Mouse (Mus musculus) left cerebral cortex, adult 2 months (tissue): ENCODE measurements around the gene Filip1l. TPM values are rescaled to one million over a fixed set of nuclear protein-coding genes. Genes with fewer than 3 reads are reported as not detected.

ENCODE experiments used
- DNase-seq, 2 experiments: peaks; one replicate each; pipeline ENCODE4 v3.0.0; 2021 to 2022; ENCODE audit warnings: low spot score in 2 of 2, mixed read lengths in 1 of 2; ENCODE audit errors: extremely low spot score in 1 of 2
- H3K27ac ChIP-seq: fragments of 200-600 bp; 2 replicates; pipeline ENCODE4 v1.8.1; 2022
- H3K4me3 ChIP-seq: fragments of 200-600 bp; 2 replicates; pipeline ENCODE4 v1.8.1; 2022
- CTCF ChIP-seq: fragments of 200-600 bp; IDR thresholded peaks from 2 replicates; pipeline ENCODE4 v1.8.1; 2022; ENCODE audit warnings: antibody characterized with exemption, mild to moderate bottlenecking, moderate library complexity
- intact Hi-C: fragments of 180-260 bp; cut with DNase I; formaldehyde crosslinking; loops from one replicate; pipeline ENCODE4 v1.15.1; 2025
- total RNA-seq, 2 experiments: library from RNA; stranded (reverse); gene quantifications; 2 replicates each; pipeline ENCODE4 v1.2.3; 2021

Filip1l gene
- total RNA-seq, 2 experiments from 2014 or later, result 3.0 to 3.7 TPM

DNA sequence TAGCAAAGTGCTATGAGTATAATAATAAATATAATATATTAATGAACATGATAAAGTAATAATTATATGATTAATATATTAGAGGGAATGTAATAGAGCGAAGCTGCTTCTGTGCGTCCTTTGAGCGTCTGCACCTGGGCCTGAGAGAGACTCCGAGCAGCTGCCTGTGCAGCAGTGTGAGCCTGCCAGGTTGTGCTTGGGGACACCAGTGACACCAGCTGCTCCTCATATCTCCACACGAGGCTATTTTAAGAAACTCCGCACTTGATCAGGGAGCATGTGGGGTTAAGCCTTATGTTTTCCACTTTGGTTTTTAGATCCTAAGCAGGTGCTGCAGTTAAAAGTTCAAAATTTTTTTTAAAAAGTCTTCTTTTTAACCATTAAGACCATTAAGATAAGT, 4.1 kb downstream of the Filip1l start:
- DNase-seq, result no peak
- no peak overlapping the region for H3K27ac ChIP-seq
- intact Hi-C loops, result no loop called here
- TF ChIP-seq CTCF, result no peak
- H3K4me3 ChIP-seq, result no peak overlapping the region

DNA sequence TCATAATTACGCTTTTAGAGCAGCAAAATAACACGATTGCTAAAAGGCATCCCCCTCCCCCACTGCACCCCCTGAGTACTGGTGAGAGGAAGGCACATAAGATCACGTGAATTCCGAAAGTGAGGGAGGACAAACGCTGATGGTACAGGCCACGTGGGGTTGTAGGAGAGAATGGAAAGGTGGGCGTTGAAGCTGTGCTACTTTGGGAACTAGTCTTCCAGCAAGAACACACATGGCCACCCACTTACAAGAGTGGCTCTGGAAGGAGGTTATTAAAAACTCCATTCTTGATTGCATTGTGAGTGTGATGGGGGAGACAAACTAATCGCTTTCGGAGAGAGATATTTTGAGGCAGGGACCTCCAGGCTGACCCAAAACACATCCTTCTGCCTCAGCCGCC, 6.4 kb downstream of the Filip1l start:
- 0 out of 2 replicates have a peak overlapping the region, but pooled peaks have one; percentile 7 for H3K27ac ChIP-seq
- peak; percentile 32 to 38 for DNase-seq
- no peak overlapping the region for H3K4me3 ChIP-seq
- intact Hi-C loops, result loop anchor here (1.0 kb wide), 1 partner anchor 31 kb away; no protein-coding TSS in a partner anchor
- TF ChIP-seq CTCF, result no peak

DNA sequence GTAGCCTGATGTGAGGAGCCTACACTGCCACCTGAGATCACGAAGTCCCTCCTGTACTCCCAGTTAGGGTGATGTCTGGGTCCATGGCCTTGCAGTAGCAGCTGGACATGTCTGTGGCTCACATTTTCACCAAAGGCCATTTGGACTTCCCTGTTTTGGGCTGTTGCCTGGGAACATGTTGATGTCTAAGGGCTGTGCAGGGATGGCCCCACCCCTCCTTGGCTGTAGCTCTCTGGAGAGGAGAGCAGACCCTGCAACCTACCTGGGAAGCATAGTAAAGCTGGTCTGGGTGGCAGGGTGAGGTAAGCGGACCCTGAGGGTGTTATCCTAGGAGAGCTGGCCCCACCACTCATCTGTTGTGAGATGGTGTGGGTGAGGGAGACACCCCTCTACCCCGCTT, 7.9 kb downstream of the Filip1l start:
- TF ChIP-seq CTCF, result no peak
- H3K4me3 ChIP-seq, result no peak overlapping the region
- DNase-seq, result no peak
- no peak overlapping the region for H3K27ac ChIP-seq
- intact Hi-C loops, result no loop called here

DNA sequence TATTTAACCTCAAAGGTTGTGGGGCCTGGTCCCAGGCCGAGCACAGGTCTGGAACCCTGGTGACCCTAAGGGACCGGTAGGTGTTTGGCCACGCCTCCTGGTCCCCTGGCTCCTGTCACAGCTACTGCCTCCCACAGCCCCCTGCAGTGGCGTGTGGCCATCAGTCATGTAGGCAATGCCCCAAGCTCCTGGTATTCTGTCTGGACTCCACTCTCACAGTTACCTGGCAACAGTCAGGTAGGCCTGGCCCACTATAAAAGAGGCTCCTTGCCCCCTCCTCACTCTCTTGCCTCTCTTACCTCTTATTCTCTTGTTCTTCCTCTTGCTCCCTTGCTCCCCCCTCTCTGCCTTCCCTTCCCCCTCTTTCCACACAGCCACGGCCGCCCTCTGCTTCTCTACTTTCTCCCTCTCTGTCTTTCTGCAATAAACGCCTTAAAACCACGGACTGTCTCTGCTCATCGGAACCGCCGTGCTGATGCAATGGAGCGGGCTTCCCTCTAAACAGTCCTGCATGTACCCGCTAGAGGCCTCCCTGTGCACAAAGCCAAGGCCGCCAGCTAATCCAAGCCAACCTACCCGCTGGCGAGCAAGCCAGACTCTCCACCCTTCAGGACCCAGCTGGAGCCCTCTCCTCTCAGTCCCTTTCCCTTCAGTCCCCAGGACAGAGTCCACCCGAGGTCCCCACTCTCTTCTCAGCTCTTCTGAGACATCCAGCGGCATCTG, 9.9 kb downstream of the Filip1l start:
- DNase-seq, result peak; percentile 40 to 48
- Histone ChIP-seq H3K4me3 (no peak overlapping the region), H3K27ac (peak overlapping the region; percentile 26; the same call in 1 of the 2 replicates)
- TF ChIP-seq CTCF, result peak; percentile 60
- intact Hi-C loops, result no loop called here

DNA sequence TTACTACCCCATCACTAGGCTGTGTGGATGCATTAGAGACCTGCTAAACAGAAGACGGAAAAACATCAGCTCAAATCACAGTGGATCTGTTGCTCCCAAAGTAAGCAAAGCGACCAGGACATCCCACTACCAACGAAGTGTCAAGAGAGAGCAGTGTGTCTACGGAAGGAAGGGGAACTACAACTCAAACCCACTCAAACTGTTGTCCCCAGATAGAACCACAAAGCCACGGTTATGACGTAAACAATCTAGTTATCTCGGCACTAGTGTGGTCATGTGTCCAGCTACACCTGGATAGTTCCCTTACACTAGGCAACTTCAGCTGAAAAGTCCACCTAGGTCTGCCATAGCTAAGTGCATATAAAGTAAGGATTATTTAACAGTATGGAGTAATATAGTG, 11.6 kb downstream of the Filip1l start:
- Histone ChIP-seq H3K4me3 (no peak overlapping the region), H3K27ac (no peak overlapping the region)
- DNase-seq, result no peak
- no peak for TF ChIP-seq CTCF
- intact Hi-C loops, result no loop called here

DNA sequence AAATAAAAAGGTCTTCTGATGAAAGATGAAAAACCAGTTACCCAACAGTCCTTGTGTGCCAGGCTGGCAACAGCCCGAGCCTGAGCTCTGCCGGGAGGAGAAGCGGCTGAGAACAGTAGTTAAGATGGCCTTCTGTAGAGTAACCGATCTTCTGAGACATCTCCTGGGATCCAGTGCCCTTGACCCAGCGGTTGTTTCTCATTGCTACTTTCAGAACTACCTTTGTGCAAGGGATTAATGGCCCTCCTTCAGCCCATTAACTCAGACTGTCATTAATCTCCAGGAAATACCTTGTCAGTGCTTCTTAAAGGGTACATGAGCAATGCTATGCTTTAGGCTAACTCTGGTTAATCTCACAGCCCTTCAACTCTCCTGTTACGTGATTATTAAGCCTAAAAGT, 13.2 kb downstream of the Filip1l start:
- no peak for DNase-seq
- Histone ChIP-seq H3K4me3 (no peak overlapping the region), H3K27ac (no peak overlapping the region)
- TF ChIP-seq CTCF, result no peak
- intact Hi-C loops, result no loop called here

DNA sequence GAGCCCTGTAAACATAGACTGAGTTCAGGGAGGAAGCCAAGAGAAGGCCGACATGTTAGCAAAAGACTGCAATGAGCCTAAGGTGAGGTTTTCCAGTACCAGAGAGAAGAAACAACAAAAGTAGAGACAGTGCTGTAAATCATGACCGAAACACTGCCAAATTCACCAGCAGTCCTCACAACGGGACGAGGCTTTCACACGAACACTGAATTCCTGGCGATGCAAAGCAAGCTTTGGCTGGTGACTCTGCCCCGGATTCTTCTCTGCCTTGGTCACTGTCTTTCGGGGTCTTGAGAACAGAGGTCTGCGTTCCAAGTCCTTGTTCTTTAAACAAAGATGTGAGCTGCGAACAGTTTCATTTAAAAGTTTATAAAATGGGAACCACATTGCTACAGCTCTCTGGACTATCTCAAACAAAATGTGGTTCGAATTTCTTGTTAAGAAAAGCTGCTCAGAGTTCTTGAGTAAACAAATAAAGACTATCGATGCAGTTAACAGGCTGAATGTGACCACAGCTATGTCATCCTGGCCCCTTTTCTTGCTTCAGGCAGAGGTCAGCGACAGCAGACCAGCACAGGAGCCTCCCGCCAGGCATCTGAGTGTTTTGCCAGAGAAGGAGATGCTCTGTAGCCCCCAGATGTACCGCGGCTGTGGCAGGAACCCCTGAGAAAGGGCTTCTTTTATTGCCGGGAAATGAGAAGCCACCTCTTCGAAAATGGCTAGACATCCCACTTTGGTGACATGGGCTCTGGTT, 14.2 kb downstream of the Filip1l start:
- H3K4me3 ChIP-seq, result no peak overlapping the region
- intact Hi-C loops, result no loop called here

DNA sequence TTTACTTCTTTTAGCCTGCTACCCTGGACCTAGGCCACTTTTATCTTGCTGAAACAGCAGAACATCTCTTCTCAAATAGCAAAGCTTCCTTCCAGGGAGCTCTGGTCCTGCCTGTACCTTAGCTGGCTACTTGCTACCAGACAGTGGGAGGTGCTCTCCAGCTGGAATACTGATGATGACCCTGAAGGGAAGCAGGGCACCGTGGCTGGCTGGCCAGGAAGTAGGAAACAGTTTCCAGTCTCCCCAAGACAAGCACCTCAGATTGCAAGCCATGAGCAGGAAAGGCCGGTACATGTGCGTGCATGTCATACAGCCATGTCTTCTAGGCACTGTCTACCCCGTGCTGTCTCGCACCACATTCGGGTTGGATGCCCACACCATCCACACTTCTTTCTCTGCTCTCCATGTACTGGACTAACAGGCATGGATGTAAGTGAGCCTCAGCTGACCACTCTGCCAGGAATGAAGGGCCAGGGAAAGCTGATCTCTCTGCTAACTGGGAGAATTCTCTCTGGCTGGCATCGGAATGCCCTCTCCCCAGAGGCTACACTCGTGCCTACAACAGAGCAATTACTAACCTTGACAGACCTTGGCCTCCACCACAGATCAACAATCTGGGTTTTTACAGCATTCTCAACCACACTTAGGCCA, 17.1 kb downstream of the Filip1l start:
- no peak for TF ChIP-seq CTCF
- Histone ChIP-seq H3K27ac (no peak overlapping the region), H3K4me3 (no peak overlapping the region)
- intact Hi-C loops, result no loop called here
- DNase-seq, result no peak

More for the DNA sequence above, 14.2 kb downstream of the Filip1l start:
- DNase-seq, result no peak
- no peak overlapping the region for H3K27ac ChIP-seq
- no peak for TF ChIP-seq CTCF

DNA sequence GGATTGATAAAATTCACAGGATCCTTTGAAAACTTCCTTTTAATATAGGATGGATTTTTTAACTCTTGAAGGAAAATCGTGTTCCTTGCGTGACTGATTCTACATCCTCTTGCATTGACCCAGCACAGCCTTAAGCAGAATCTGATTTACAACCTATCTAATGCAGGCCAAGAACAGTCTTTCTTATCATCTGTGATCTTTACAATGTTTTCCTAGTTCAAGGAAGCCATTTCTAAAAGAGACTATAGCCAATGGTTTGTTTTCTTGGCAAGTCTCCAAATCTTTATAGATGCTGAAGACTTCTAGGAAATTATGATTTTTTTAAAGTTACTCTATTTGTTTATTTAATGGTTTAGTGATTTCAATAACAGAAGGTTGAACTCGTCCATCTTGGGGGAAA, 19.3 kb downstream of the Filip1l start:
- intact Hi-C loops, result no loop called here
- no peak for TF ChIP-seq CTCF
- DNase-seq, result no peak
- H3K27ac ChIP-seq, result no peak overlapping the region
- H3K4me3 ChIP-seq, result no peak overlapping the region

DNA sequence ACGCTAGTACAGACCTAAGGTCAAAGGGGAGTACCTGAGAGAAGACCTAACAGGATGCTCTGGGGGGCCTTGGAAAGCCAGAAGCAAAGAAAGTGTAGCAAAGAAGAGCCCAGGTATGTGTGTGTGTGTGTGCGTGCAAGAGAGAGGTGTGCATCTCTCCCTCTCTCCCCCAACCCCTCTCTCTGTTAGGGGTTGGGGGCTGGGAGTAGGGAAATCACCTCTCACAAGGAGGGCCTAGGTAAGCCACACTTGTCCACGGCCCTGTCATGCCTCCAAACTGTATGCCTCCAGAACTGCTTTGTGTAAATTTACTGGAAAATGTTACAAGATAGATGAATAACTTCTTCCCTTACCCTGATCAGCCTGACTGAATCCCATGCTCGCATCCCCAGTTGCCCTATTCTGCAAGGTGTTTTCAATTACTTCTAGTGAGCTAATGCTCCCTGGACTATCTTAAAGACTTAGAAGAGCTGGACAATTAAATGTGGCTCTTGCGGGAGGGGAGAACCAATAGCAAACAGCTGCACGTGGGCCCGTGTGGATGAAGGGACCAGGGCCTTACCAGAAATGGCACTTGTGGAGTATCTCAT, 22.4 kb downstream of the Filip1l start:
- no peak for TF ChIP-seq CTCF
- intact Hi-C loops, result no loop called here

DNA sequence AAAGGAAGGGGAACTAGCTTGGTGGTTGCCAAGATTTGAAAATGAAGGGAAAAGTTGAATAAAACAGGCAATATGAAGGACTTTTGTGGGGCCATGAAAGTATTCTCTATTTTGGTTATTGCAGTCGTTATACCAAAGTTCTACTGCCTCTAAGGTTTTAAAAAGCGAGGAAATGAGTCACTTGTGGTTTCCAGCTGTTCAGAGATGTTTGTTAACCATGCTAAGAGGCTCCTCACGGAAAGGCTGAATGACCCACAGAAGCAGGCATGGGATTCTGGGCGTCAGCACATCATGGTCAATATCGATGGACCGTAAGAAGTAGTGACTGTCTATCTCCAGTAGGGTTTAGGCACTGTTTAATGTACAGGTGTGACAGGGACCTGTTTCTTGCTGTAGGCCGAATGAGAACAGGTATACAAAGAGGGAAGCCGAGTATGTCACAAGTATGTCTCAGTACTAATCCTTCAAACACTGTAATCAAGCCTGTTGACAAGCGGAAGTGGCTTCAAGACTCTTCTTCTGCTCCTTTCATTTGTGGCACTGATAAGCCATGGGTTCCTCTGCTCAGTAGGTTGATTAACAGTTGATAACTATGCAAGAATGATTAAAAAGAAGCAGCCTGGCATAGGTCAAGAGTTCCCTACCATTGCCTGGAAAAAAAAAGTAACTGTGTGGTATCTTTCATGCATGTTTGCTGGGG, 25.9 kb downstream of the Filip1l start:
- DNase-seq, result no peak
- no peak overlapping the region for H3K27ac ChIP-seq
- intact Hi-C loops, result no loop called here
- H3K4me3 ChIP-seq, result no peak overlapping the region
- TF ChIP-seq CTCF, result no peak

More for the DNA sequence above, 22.4 kb downstream of the Filip1l start:
- no peak for DNase-seq
- Histone ChIP-seq H3K4me3 (no peak overlapping the region), H3K27ac (no peak overlapping the region)
